Mouse (Mus musculus) CH12.LX (cell line): ENCODE data around the gene Mospd3.

Source experiments
- E2F4 ChIP-seq: IDR thresholded peaks from 2 replicates; pipeline ENCODE4 v1.6.1; 2011; ENCODE audit warnings: low read depth, low read length, improper control_type of control experiment; ENCODE audit not compliant: insufficient replicate concordance
- USF2 ChIP-seq: conservative IDR thresholded peaks from 2 replicates; pipeline ENCODE4 v1.6.1; 2011; ENCODE audit warnings: low read depth, low read length, improper control_type of control experiment

- TF ChIP-seq E2F4 (no peak), USF2 (no peak)
These were observed 15.9 kb downstream of the Mospd3 start for GRCm38 (mm10) chr5:137584976-137585375.
